Mouse (Mus musculus) intestine, embryonic 14.5 days (tissue): Measurements from ENCODE around the gene Zfp383. TPM values are rescaled to one million over a fixed set of nuclear protein-coding genes. Genes with fewer than 3 reads are reported as not detected.

ENCODE experiments used
- ATAC-seq: fragments of 200-750 bp; cut with Nextera tagmentation; replicated peaks from 2 replicates; pipeline ENCODE4 v1.8.0; 2017; ENCODE audit warnings: low read depth, moderate number of reproducible peaks, moderate TSS enrichment, moderate library complexity; ENCODE audit not compliant: low FRiP score, low TSS enrichment
- DNase-seq: peaks from one replicate; pipeline ENCODE4 v3.0.0-alpha.2; 2018; ENCODE audit warnings: low spot score
- H3K27ac ChIP-seq: fragments of 300-500 bp; sonication (generic); 2 replicates; pipeline ENCODE4 v1.5.1; 2014; ENCODE audit warnings: low read depth, mild to moderate bottlenecking, control low read depth
- H3K27me3 ChIP-seq: fragments of 300-500 bp; sonication (generic); replicated peaks from 2 replicates; pipeline ENCODE4 v1.6.1; 2014; ENCODE audit warnings: low read length, control low read depth; ENCODE audit not compliant: control insufficient read depth, insufficient read depth
- H3K36me3 ChIP-seq: fragments of 300-500 bp; sonication (generic); 2 replicates; pipeline ENCODE4 v1.6.1; 2014; ENCODE audit warnings: low read length, control low read depth; ENCODE audit not compliant: control insufficient read depth, insufficient read depth
- H3K4me1 ChIP-seq: fragments of 300-500 bp; sonication (generic); replicated peaks from 2 replicates; pipeline ENCODE4 v1.6.1; 2014; ENCODE audit warnings: low read length, control low read depth, mixed read lengths; ENCODE audit not compliant: control insufficient read depth, insufficient read depth
- H3K4me2 ChIP-seq: fragments of 300-500 bp; sonication (generic); 2 replicates; pipeline ENCODE4 v1.6.1; 2014; ENCODE audit warnings: low read length
- H3K4me3 ChIP-seq: fragments of 300-500 bp; sonication (generic); 2 replicates; pipeline ENCODE4 v1.5.1; 2014; ENCODE audit warnings: low read depth, low read length, control low read depth, mixed read lengths
- H3K9ac ChIP-seq: fragments of 300-500 bp; sonication (generic); 2 replicates; pipeline ENCODE4 v1.6.1; 2014; ENCODE audit warnings: mild to moderate bottlenecking, low read length
- H3K9me3 ChIP-seq: fragments of 300-500 bp; sonication (generic); 2 replicates; pipeline ENCODE4 v1.6.1; 2016; ENCODE audit warnings: low read length, control low read depth; ENCODE audit not compliant: control insufficient read depth
- WGBS: fragments of 180-500 bp; shearing (Covaris S2); extraction: QIAGEN DNeasy Blood & Tissue Kit; methylation state at CpG from one replicate; pipeline ENCODE4 v1.1.7; 2014; 5-methylcytosine and 5-hydroxymethylcytosine counted together
- polyA plus RNA-seq: library from polyadenylated mRNA; unstranded; fragments of >200 nt; fragmentation: Nextera tagmentation; extraction: Ambion mirVana; gene quantifications from 2 replicates; pipeline ENCODE4 v1.2.1, GENCODE M21; 2014

Gene Zfp383
- polyA plus RNA-seq, 1 experiment from 2014 or later: 5.4 TPM

DNA sequence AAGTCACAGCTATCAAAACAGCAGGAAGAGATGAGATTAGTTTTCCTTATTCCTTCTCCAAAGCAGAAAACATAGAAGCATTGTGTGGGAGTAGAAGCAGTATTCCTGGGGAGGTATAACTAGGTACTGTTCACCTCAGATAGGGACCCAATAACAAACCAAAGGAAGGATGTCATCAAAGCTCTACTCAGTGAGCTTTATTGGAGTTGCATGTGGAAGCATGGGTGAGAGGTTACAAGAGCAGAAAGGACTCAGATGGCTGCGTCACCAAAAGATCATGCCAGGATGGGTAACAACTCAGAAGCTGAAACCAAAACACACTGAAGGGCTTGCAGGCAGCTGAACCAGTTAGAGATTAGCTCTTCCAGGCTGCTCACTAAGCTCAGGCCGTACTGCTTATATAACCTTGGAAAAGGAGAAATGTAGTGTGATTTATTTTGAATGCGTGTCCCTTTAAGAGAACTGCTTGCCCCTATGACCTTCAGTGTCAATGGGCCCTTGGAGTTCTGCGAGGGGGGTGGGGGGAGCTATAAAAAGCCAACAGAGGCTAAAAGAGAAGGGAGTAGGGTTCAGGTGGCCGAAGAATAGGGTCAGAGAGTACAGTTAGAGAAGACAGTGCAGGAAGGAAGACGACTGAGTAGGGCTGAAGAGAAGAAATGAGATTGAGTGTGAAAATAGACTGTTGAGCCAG, 9.5 kb downstream of the Zfp383 start:
- WGBS: 51% methylated on average over 6 of the region's 6 CpGs
- Histone ChIP-seq H3K9ac (no peak overlapping the region), H3K4me2 (no peak overlapping the region), H3K27ac (no peak overlapping the region), H3K36me3 (peaks cover 43% of the 10 kb centered on the region), H3K9me3 (no peaks in the 10 kb centered on the region; the same call in 1 of the 2 replicates), H3K4me3 (no peak overlapping the region), H3K27me3 (no peaks in the 10 kb centered on the region), H3K4me1 (no peaks in the 10 kb centered on the region)
- DNase-seq: no peak
- ATAC-seq: no peak

- no peak for ATAC-seq
- WGBS: 79% methylated on average over 4 of the region's 4 CpGs
- no peaks in the 10 kb centered on the region for H3K27me3 ChIP-seq
- no peak overlapping the region for H3K9ac ChIP-seq
- no peak overlapping the region for H3K27ac ChIP-seq
- peaks cover 38% of the 10 kb centered on the region for H3K36me3 ChIP-seq
- no peaks in the 10 kb centered on the region for H3K4me1 ChIP-seq
- H3K4me3 ChIP-seq: no peak overlapping the region
- DNase-seq: no peak
- H3K4me2 ChIP-seq: no peak overlapping the region
- H3K9me3 ChIP-seq: no peaks in the 10 kb centered on the region; the same call in 1 of the 2 replicates
Observed at GRCm38 (mm10) chr7:29918062-29918453, 10.0 kb downstream of the Zfp383 start.

GRCm38 (mm10) chr7:29921439-29922093, 13.5 kb downstream of the Zfp383 start:
- peaks cover 7% of the 10 kb centered on the region; the same call in 1 of the 2 replicates for H3K36me3 ChIP-seq
- DNase-seq (no peak), ATAC-seq (no peak)
- no peaks in the 10 kb centered on the region for H3K27me3 ChIP-seq
- H3K9ac ChIP-seq: no peak overlapping the region
- no peaks in the 10 kb centered on the region for H3K9me3 ChIP-seq
- H3K4me1 ChIP-seq: no peaks in the 10 kb centered on the region
- no peak overlapping the region for H3K27ac ChIP-seq
- no peak overlapping the region for H3K4me3 ChIP-seq
- 83% methylated on average over 6 of the region's 6 CpGs for WGBS
- H3K4me2 ChIP-seq: no peak overlapping the region

DNA sequence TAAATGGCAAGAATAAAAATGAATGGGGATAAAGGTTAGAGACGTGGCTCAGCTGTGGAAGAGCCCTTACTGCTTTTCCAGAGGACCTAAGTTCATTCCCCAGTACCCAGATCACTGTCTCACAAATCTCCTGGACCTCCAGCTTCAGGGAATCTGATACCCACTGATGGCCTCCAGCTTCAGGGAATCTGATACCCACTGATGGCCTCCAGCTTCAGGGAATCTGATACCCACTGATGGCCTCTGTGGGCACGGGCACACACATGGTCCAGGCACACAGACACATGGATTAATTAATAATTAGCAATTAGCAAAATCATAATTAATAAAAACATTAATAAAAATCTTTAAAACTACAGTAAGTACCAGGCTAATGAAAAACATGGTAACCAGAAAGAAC, 14.8 kb downstream of the Zfp383 start:
- no peak overlapping the region for H3K4me3 ChIP-seq
- no peak overlapping the region for H3K4me2 ChIP-seq
- WGBS: 75% methylated on average over 2 of the region's 2 CpGs
- no peak overlapping the region for H3K9ac ChIP-seq
- ATAC-seq: no peak
- no peak overlapping the region for H3K27ac ChIP-seq
- H3K4me1 ChIP-seq: no peaks in the 10 kb centered on the region
- no peaks in the 10 kb centered on the region for H3K36me3 ChIP-seq
- no peak for DNase-seq
- no peaks in the 10 kb centered on the region for H3K9me3 ChIP-seq
- no peaks in the 10 kb centered on the region for H3K27me3 ChIP-seq

GRCm38 (mm10) chr7:29938856-29939255, 30.8 kb downstream of the Zfp383 start:
- ATAC-seq: no peak
- Histone ChIP-seq H3K4me1 (no peaks in the 10 kb centered on the region), H3K36me3 (peaks cover 59% of the 10 kb centered on the region), H3K9me3 (no peaks in the 10 kb centered on the region), H3K27ac (no peak overlapping the region), H3K9ac (no peak overlapping the region), H3K4me2 (no peak overlapping the region), H3K27me3 (no peaks in the 10 kb centered on the region), H3K4me3 (no peak overlapping the region)
- WGBS: 89% methylated on average over 6 of the region's 6 CpGs
- no peak for DNase-seq

- Histone ChIP-seq H3K9ac (no peak overlapping the region), H3K27me3 (no peaks in the 10 kb centered on the region), H3K4me2 (no peak overlapping the region), H3K36me3 (peaks cover 40% of the 10 kb centered on the region), H3K27ac (no peak overlapping the region), H3K4me1 (no peaks in the 10 kb centered on the region), H3K4me3 (no peak overlapping the region), H3K9me3 (no peaks in the 10 kb centered on the region)
- ATAC-seq (no peak), DNase-seq (no peak)
- 90% methylated on average over 11 of the region's 11 CpGs for WGBS
Observed at GRCm38 (mm10) chr7:29941027-29941426, 33.0 kb downstream of the Zfp383 start.

GRCm38 (mm10) chr7:29942740-29943139, 34.7 kb downstream of the Zfp383 start:
- ATAC-seq: no peak
- H3K36me3 ChIP-seq: peaks cover 27% of the 10 kb centered on the region
- H3K4me2 ChIP-seq: no peak overlapping the region
- DNase-seq: no peak
- no peak overlapping the region for H3K9ac ChIP-seq
- WGBS: 39% methylated on average over 2 of the region's 2 CpGs
- no peaks in the 10 kb centered on the region for H3K27me3 ChIP-seq
- H3K27ac ChIP-seq: no peak overlapping the region
- no peaks in the 10 kb centered on the region for H3K9me3 ChIP-seq
- no peaks in the 10 kb centered on the region for H3K4me1 ChIP-seq
- no peak overlapping the region for H3K4me3 ChIP-seq

DNA sequence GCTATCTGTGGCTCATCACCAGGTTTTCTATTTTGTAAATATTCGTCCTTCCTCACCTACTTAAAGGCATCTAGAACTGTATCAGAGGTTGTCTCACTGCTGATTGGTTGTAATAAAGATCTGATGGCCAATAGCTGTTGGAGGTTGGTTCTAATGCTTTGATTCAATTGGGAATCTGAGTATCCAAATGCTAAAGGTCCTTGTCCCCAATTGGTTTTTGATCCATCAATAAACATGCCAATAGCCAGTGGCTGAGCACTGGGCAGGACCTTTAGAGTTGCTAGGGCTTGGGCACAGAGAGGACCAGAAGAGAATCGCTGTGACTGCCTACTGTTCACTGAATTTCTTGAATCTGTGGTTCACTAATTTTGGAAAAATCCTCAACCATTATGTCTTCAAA, 35.7 kb downstream of the Zfp383 start:
- no peak overlapping the region for H3K27ac ChIP-seq
- no peaks in the 10 kb centered on the region for H3K4me1 ChIP-seq
- no peaks in the 10 kb centered on the region for H3K27me3 ChIP-seq
- H3K4me3 ChIP-seq: no peak overlapping the region
- H3K4me2 ChIP-seq: no peak overlapping the region
- peaks cover 24% of the 10 kb centered on the region for H3K36me3 ChIP-seq
- ATAC-seq: no peak
- no peak for DNase-seq
- H3K9me3 ChIP-seq: no peaks in the 10 kb centered on the region
- 70% methylated on average over 2 of the region's 2 CpGs for WGBS
- no peak overlapping the region for H3K9ac ChIP-seq

GRCm38 (mm10) chr7:29944201-29944600, 36.2 kb downstream of the Zfp383 start:
- Histone ChIP-seq H3K36me3 (peaks cover 27% of the 10 kb centered on the region), H3K4me2 (no peak overlapping the region), H3K4me3 (no peak overlapping the region), H3K9me3 (no peaks in the 10 kb centered on the region), H3K4me1 (no peaks in the 10 kb centered on the region), H3K27me3 (no peaks in the 10 kb centered on the region), H3K27ac (no peak overlapping the region), H3K9ac (no peak overlapping the region)
- 84% methylated on average over 2 of the region's 2 CpGs for WGBS
- no peak for ATAC-seq
- no peak for DNase-seq
